Mouse (Mus musculus) heart, embryonic 11.5 days (tissue): Measurements from ENCODE around the gene Ucp2. TPM values are rescaled to one million over a fixed set of nuclear protein-coding genes. Genes with fewer than 3 reads are reported as not detected.

Source experiments
- ATAC-seq: fragments of 200-750 bp; cut with Nextera tagmentation; replicated peaks from 2 replicates; pipeline ENCODE4 v1.8.0; 2017; ENCODE audit warnings: moderate library complexity; ENCODE audit not compliant: insufficient number of reproducible peaks, low FRiP score, low TSS enrichment
- H3K27ac ChIP-seq: fragments of 300-500 bp; sonication (generic); 2 replicates; pipeline ENCODE4 v1.5.1; 2014; ENCODE audit warnings: mild to moderate bottlenecking, low read depth, low read length
- H3K27me3 ChIP-seq: fragments of 300-500 bp; sonication (generic); 2 replicates; pipeline ENCODE4 v1.6.1; 2014; ENCODE audit warnings: mild to moderate bottlenecking, low read length, mixed read lengths; ENCODE audit not compliant: control insufficient read depth, insufficient read depth
- H3K36me3 ChIP-seq: fragments of 300-500 bp; sonication (generic); 2 replicates; pipeline ENCODE4 v1.6.1; 2014; ENCODE audit warnings: mild to moderate bottlenecking, low read length, moderate library complexity, mixed read lengths; ENCODE audit not compliant: control insufficient read depth, insufficient read depth
- H3K4me1 ChIP-seq: fragments of 300-500 bp; sonication (generic); 2 replicates; pipeline ENCODE4 v1.6.1; 2014; ENCODE audit warnings: low read length; ENCODE audit not compliant: control insufficient read depth, insufficient read depth
- H3K4me2 ChIP-seq: fragments of 300-500 bp; sonication (generic); 2 replicates; pipeline ENCODE4 v1.6.1; 2014; ENCODE audit warnings: mild to moderate bottlenecking, moderate library complexity
- H3K4me3 ChIP-seq: fragments of 300-500 bp; sonication (generic); 2 replicates; pipeline ENCODE4 v1.5.1; 2014; ENCODE audit warnings: low read depth, low read length
- H3K9ac ChIP-seq: fragments of 300-500 bp; sonication (generic); 2 replicates; pipeline ENCODE4 v1.6.1; 2014; ENCODE audit warnings: mild to moderate bottlenecking, low read depth, low read length, moderate library complexity
- H3K9me3 ChIP-seq: fragments of 300-500 bp; sonication (generic); replicated peaks from 2 replicates; pipeline ENCODE4 v1.6.1; 2016; ENCODE audit warnings: low read length; ENCODE audit not compliant: control insufficient read depth
- WGBS: fragments of 180-500 bp; shearing (Covaris S2); extraction: QIAGEN DNeasy Blood & Tissue Kit; methylation state at CpG from one replicate; pipeline ENCODE4 v1.1.7; 2014; ENCODE audit not compliant: insufficient replicate concordance; 5-methylcytosine and 5-hydroxymethylcytosine counted together
- polyA plus RNA-seq: library from polyadenylated mRNA; unstranded; fragments of >200 nt; fragmentation: Nextera tagmentation; extraction: Ambion mirVana; gene quantifications from 2 replicates; pipeline ENCODE4 v1.2.1, GENCODE M21; 2014

The Ucp2 gene
- polyA plus RNA-seq, 1 experiment from 2014 or later, result 245 TPM

- WGBS, result 25% methylated on average over 10 of the region's 10 CpGs
- Histone ChIP-seq H3K4me1 (no peaks in the 10 kb centered on the region), H3K4me3 (no peak overlapping the region), H3K27me3 (no peaks in the 10 kb centered on the region), H3K36me3 (no peaks in the 10 kb centered on the region), H3K27ac (no peak overlapping the region), H3K4me2 (peak overlapping the region; percentile 27), H3K9me3 (no peaks in the 10 kb centered on the region), H3K9ac (no peak overlapping the region)
- ATAC-seq, result no peak; the same call in 1 of the 2 replicates
Measured at GRCm38 (mm10) chr7:100520663-100521285, 27.6 kb downstream of the Ucp2 start.

DNA sequence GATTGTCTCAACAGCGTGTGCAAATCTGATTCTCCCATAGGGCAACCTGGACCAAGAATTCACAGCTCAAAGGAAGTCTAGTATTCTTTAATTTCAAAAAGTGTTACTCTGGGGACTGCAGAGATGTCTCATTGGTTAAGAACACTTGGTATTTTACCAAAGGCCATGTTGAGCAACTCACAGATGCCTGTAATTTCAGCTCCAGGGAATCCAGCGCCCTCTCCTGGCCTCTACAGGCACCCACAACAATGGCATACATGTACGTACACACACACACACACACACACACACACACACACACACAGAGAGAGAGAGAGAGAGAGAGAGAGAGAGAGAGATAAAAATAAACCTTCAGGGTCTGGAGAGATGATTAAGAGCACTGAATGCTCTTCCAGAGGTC, 29.1 kb downstream of the Ucp2 start:
- WGBS, result 61% methylated on average over 3 of the region's 3 CpGs
- ATAC-seq, result no peak
- Histone ChIP-seq H3K4me2 (no peak overlapping the region), H3K27ac (no peak overlapping the region), H3K4me1 (no peaks in the 10 kb centered on the region), H3K9me3 (no peaks in the 10 kb centered on the region), H3K9ac (no peak overlapping the region), H3K36me3 (no peaks in the 10 kb centered on the region), H3K4me3 (no peak overlapping the region), H3K27me3 (no peaks in the 10 kb centered on the region)

DNA sequence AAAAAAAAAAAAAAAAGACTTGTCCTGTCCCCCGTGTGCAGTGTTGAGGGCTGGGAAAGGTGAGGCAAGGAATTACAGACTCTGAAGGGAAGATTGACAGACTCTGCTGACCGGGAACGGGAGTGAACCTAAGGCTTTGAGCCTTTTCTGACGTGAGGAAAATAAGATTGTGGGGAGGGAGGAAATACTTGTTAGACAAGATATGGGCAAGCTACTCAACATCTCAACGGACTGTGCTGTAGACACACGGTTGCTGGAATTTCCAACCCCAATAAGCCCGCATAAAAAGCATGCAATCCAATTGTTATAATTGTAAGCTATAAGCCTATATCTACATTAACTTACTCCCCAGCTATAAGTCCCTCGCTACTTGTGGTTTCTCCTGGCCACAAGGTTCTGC, 31.5 kb downstream of the Ucp2 start:
- Histone ChIP-seq H3K9me3 (no peaks in the 10 kb centered on the region), H3K4me3 (no peak overlapping the region), H3K27ac (no peak overlapping the region), H3K27me3 (no peaks in the 10 kb centered on the region), H3K4me1 (no peaks in the 10 kb centered on the region), H3K4me2 (no peak overlapping the region), H3K36me3 (no peaks in the 10 kb centered on the region), H3K9ac (no peak overlapping the region)
- no peak for ATAC-seq
- 55% methylated on average over 8 of the region's 8 CpGs for WGBS

- WGBS, result 86% methylated on average over 5 of the region's 5 CpGs
- no peak for ATAC-seq
- Histone ChIP-seq H3K4me1 (no peaks in the 10 kb centered on the region), H3K4me2 (no peak overlapping the region), H3K4me3 (no peak overlapping the region), H3K9me3 (no peaks in the 10 kb centered on the region), H3K9ac (no peak overlapping the region), H3K27ac (no peak overlapping the region), H3K36me3 (no peaks in the 10 kb centered on the region), H3K27me3 (no peaks in the 10 kb centered on the region)
Measured at GRCm38 (mm10) chr7:100530766-100531165, 37.6 kb downstream of the Ucp2 start.

DNA sequence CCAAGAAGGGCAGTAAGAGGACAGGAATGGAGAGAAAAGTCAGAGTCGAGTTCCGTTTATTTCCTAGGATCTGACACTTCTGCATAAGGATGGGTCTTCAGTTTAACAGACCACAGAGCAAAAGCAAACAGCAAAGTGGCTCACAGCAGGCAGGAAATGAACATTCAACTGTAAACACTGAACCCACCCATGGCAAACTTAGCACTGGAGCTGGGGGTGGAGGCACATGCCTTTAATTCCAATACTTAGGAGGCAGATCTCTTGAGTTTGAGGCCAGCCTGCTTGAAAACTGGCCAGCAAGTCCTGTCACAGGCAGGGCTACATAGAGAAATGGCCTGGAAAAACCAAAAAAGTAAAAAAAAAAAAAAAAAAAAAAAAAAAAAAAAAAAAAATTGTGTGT, 40.4 kb downstream of the Ucp2 start:
- no peak overlapping the region for H3K9ac ChIP-seq
- no peak overlapping the region for H3K4me2 ChIP-seq
- peaks cover 9% of the 10 kb centered on the region; the same call in 1 of the 2 replicates for H3K4me1 ChIP-seq
- no peak for ATAC-seq
- H3K27me3 ChIP-seq, result no peaks in the 10 kb centered on the region
- H3K9me3 ChIP-seq, result no peaks in the 10 kb centered on the region
- H3K27ac ChIP-seq, result no peak overlapping the region
- no peak overlapping the region for H3K4me3 ChIP-seq
- 56% methylated on average over 2 of the region's 2 CpGs for WGBS
- no peaks in the 10 kb centered on the region for H3K36me3 ChIP-seq

DNA sequence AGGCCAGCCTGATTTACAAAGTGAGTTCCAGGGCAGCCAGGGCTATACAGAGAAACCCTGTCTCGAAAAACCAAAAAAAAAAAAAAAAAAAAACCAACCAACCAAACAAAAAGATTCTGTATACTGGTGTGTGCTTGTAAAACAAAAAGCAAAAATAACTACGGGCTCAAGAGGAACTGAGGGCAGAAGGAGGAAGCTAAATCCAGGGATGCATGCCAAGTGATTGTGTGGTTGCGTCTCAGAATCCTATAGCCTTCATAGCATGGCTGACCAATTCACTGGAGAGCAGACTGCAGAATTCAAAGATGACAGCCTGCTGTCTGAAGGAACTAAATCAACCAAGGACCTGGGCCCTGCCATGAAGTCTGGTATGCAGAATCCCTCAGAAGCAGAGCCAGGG, 41.1 kb downstream of the Ucp2 start:
- 86% methylated on average over 3 of the region's 3 CpGs for WGBS

GRCm38 (mm10) chr7:100535831-100536230, 42.7 kb downstream of the Ucp2 start:
- no peak for ATAC-seq
- peaks cover 9% of the 10 kb centered on the region; the same call in 1 of the 2 replicates for H3K4me1 ChIP-seq
- H3K36me3 ChIP-seq, result peaks cover 12% of the 10 kb centered on the region
- H3K4me3 ChIP-seq, result no peak overlapping the region; the same call in 1 of the 2 replicates
- no peak overlapping the region for H3K27ac ChIP-seq
- WGBS, result 74% methylated on average over 2 of the region's 2 CpGs
- no peak overlapping the region for H3K9ac ChIP-seq
- no peaks in the 10 kb centered on the region for H3K9me3 ChIP-seq
- peak overlapping the region; percentile 81 for H3K4me2 ChIP-seq
- no peaks in the 10 kb centered on the region for H3K27me3 ChIP-seq

More for the DNA sequence above, 41.1 kb downstream of the Ucp2 start:
- ATAC-seq, result no peak
- H3K36me3 ChIP-seq, result peaks cover 4% of the 10 kb centered on the region; the same call in 1 of the 2 replicates
- no peak overlapping the region for H3K4me2 ChIP-seq
- no peak overlapping the region for H3K4me3 ChIP-seq
- H3K9me3 ChIP-seq, result no peaks in the 10 kb centered on the region
- H3K4me1 ChIP-seq, result peaks cover 9% of the 10 kb centered on the region; the same call in 1 of the 2 replicates
- no peak overlapping the region for H3K9ac ChIP-seq
- no peaks in the 10 kb centered on the region for H3K27me3 ChIP-seq
- no peak overlapping the region for H3K27ac ChIP-seq

GRCm38 (mm10) chr7:100536804-100537518, 43.8 kb downstream of the Ucp2 start, which contains the start of gene Coa4:
Gene Coa4 (plus strand): TSS chr7:100537071.
- peak; percentile 96 for ATAC-seq
- Histone ChIP-seq H3K4me3 (peak within 1 kb of the TSS; percentile 78), H3K36me3 (peaks cover 12% of the 10 kb centered on the region), H3K4me2 (peak within 1 kb of the TSS; percentile 81), H3K4me1 (peaks cover 9% of the 10 kb centered on the region; the same call in 1 of the 2 replicates), H3K9me3 (no peaks in the 10 kb centered on the region), H3K27me3 (no peaks in the 10 kb centered on the region), H3K9ac (peak within 1 kb of the TSS; percentile 87), H3K27ac (peak within 1 kb of the TSS; percentile 73)
- under 1% methylated on average over 33 of the region's 33 CpGs for WGBS
